Mouse (Mus musculus): Measurements from ENCODE around the gene Scarb2. TPM values are rescaled to one million over a fixed set of nuclear protein-coding genes. Genes with fewer than 3 reads are reported as not detected.

The Scarb2 gene
- polyA plus RNA-seq, 1 experiment = 23.6 TPM

DNA sequence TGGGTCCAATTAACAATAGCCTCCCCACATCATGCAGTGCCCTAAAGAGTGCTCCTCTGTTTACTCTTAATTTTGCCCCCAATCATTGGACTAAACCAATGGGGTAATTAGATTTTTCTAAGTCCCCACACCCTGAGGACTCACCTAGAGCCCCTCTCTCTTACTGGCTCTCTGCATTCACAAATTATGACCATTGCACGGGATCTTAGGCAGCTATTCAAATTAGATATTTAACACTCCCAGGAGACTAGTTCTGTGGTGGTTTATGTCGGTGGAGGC, 102.3 kb downstream of the Scarb2 start:
- no peaks in the 10 kb centered on the region for H3K79me3 ChIP-seq (ENCODE audit: low read depth)
- H3K27me3 ChIP-seq (ENCODE audit: control insufficient read depth, insufficient read depth, insufficient read length) = no peaks in the 10 kb centered on the region
- H3K4me3 ChIP-seq (ENCODE audit: insufficient read depth, poor library complexity, severe bottlenecking) = no peak overlapping the region
- H3ac ChIP-seq (ENCODE audit: control insufficient read depth, insufficient read length, low read depth) = no peak overlapping the region
- TF ChIP-seq USF1 (IDR thresholded peaks at IDR 0.05; ENCODE audit: low read depth) (no peak), FOSL1 (IDR thresholded peaks at IDR 0.05; ENCODE audit: insufficient read depth, low read length, poor library complexity, severe bottlenecking) (no peak)
- H3K36me3 ChIP-seq (ENCODE audit: control insufficient read depth, insufficient read depth) = no peaks in the 10 kb centered on the region
- no peaks in the 10 kb centered on the region for H3K79me2 ChIP-seq (ENCODE audit: control insufficient read depth, insufficient read depth)

GRCm38 (mm10) chr5:92403562-92404399, 102.9 kb downstream of the Scarb2 start:
- TF ChIP-seq CEBPB (IDR thresholded peaks at IDR 0.05; ENCODE audit: low read depth) = no peak
- no peak for TF ChIP-seq MYOG (IDR thresholded peaks at IDR 0.05; ENCODE audit: control insufficient read depth, extremely low read depth, insufficient read length)
- TF ChIP-seq MAX (IDR thresholded peaks at IDR 0.05) = no peak
- TF ChIP-seq USF1 (IDR thresholded peaks at IDR 0.05; ENCODE audit: low read depth) = peak; percentile 53
- no peak for TF ChIP-seq MYOD1 (IDR thresholded peaks at IDR 0.05; ENCODE audit: control insufficient read depth, insufficient read length, low read depth)
- TF ChIP-seq FOSL1 (IDR thresholded peaks at IDR 0.05; ENCODE audit: insufficient read depth, low read length, poor library complexity, severe bottlenecking) = no peak
- H3K4me3 ChIP-seq (ENCODE audit: insufficient read depth, poor library complexity, severe bottlenecking) = no peak overlapping the region

GRCm38 (mm10) chr5:92402816-92403215, 103.8 kb downstream of the Scarb2 start:
- Histone ChIP-seq H3K36me3 (ENCODE audit: control insufficient read depth, insufficient read depth) (no peaks in the 10 kb centered on the region), H3K4me3 (ENCODE audit: insufficient read depth, poor library complexity, severe bottlenecking) (no peak overlapping the region), H3K27me3 (ENCODE audit: control insufficient read depth, insufficient read depth, insufficient read length) (no peaks in the 10 kb centered on the region), H3K79me3 (ENCODE audit: low read depth) (no peaks in the 10 kb centered on the region), H3K79me2 (ENCODE audit: control insufficient read depth, insufficient read depth) (no peaks in the 10 kb centered on the region), H3ac (ENCODE audit: control insufficient read depth, insufficient read length, low read depth) (no peak overlapping the region)
- TF ChIP-seq CTCF (IDR thresholded peaks at IDR 0.05; ENCODE audit: control insufficient read depth, insufficient read depth, insufficient read length) (no peak), FOSL1 (IDR thresholded peaks at IDR 0.05; ENCODE audit: insufficient read depth, low read length, poor library complexity, severe bottlenecking) (no peak), CEBPB (IDR thresholded peaks at IDR 0.05; ENCODE audit: low read depth) (no peak), MYOG (IDR thresholded peaks at IDR 0.05; ENCODE audit: control insufficient read depth, extremely low read depth, insufficient read length) (no peak), MYOD1 (IDR thresholded peaks at IDR 0.05; ENCODE audit: control insufficient read depth, insufficient read length, low read depth) (no peak), USF1 (IDR thresholded peaks at IDR 0.05; ENCODE audit: low read depth) (no peak), MAX (IDR thresholded peaks at IDR 0.05) (no peak)

More at GRCm38 (mm10) chr5:92403562-92404399, 102.9 kb downstream of the Scarb2 start:
- Histone ChIP-seq H3K79me2 (ENCODE audit: control insufficient read depth, insufficient read depth) (no peaks in the 10 kb centered on the region), H3ac (ENCODE audit: control insufficient read depth, insufficient read length, low read depth) (no peak overlapping the region), H3K79me3 (ENCODE audit: low read depth) (no peaks in the 10 kb centered on the region), H3K36me3 (ENCODE audit: control insufficient read depth, insufficient read depth) (no peaks in the 10 kb centered on the region), H3K27me3 (ENCODE audit: control insufficient read depth, insufficient read depth, insufficient read length) (no peaks in the 10 kb centered on the region)

GRCm38 (mm10) chr5:92398153-92398552, 108.5 kb downstream of the Scarb2 start:
- H3ac ChIP-seq (ENCODE audit: control insufficient read depth, insufficient read length, low read depth) = no peak overlapping the region
- no peaks in the 10 kb centered on the region for H3K27me3 ChIP-seq (ENCODE audit: control insufficient read depth, insufficient read depth, insufficient read length)
- no peaks in the 10 kb centered on the region for H3K79me3 ChIP-seq (ENCODE audit: low read depth)
- H3K79me2 ChIP-seq (ENCODE audit: control insufficient read depth, insufficient read depth) = no peaks in the 10 kb centered on the region
- no peak overlapping the region for H3K4me3 ChIP-seq (ENCODE audit: insufficient read depth, poor library complexity, severe bottlenecking)
- H3K36me3 ChIP-seq (ENCODE audit: control insufficient read depth, insufficient read depth) = no peaks in the 10 kb centered on the region
- peak; percentile 63 for TF ChIP-seq MYOD1 (IDR thresholded peaks at IDR 0.05; ENCODE audit: control insufficient read depth, insufficient read length, low read depth)
- peak; percentile 51 for TF ChIP-seq USF1 (IDR thresholded peaks at IDR 0.05; ENCODE audit: low read depth)
- no peak for TF ChIP-seq FOSL1 (IDR thresholded peaks at IDR 0.05; ENCODE audit: insufficient read depth, low read length, poor library complexity, severe bottlenecking)
- no peak for TF ChIP-seq MYOG (IDR thresholded peaks at IDR 0.05; ENCODE audit: control insufficient read depth, extremely low read depth, insufficient read length)
- TF ChIP-seq CTCF (IDR thresholded peaks at IDR 0.05; ENCODE audit: control insufficient read depth, insufficient read depth, insufficient read length) = peak; percentile 71
- peak; percentile 91 for TF ChIP-seq MAX (IDR thresholded peaks at IDR 0.05)
- no peak for TF ChIP-seq CEBPB (IDR thresholded peaks at IDR 0.05; ENCODE audit: low read depth)

- no peaks in the 10 kb centered on the region for H3K79me2 ChIP-seq (ENCODE audit: control insufficient read depth, insufficient read depth)
- H3K79me3 ChIP-seq (ENCODE audit: low read depth) = no peaks in the 10 kb centered on the region
- TF ChIP-seq MYOD1 (IDR thresholded peaks at IDR 0.05; ENCODE audit: control insufficient read depth, insufficient read length, low read depth) (no peak), CEBPB (IDR thresholded peaks at IDR 0.05; ENCODE audit: low read depth) (no peak), USF1 (IDR thresholded peaks at IDR 0.05; ENCODE audit: low read depth) (no peak), MYOG (IDR thresholded peaks at IDR 0.05; ENCODE audit: control insufficient read depth, extremely low read depth, insufficient read length) (no peak)
- H3ac ChIP-seq (ENCODE audit: control insufficient read depth, insufficient read length, low read depth) = no peak overlapping the region
- H3K4me3 ChIP-seq (ENCODE audit: insufficient read depth, poor library complexity, severe bottlenecking) = no peak overlapping the region
- no peaks in the 10 kb centered on the region for H3K27me3 ChIP-seq (ENCODE audit: control insufficient read depth, insufficient read depth, insufficient read length)
- H3K36me3 ChIP-seq (ENCODE audit: control insufficient read depth, insufficient read depth) = no peaks in the 10 kb centered on the region
Measured at GRCm38 (mm10) chr5:92396476-92396875, 110.2 kb downstream of the Scarb2 start.

DNA sequence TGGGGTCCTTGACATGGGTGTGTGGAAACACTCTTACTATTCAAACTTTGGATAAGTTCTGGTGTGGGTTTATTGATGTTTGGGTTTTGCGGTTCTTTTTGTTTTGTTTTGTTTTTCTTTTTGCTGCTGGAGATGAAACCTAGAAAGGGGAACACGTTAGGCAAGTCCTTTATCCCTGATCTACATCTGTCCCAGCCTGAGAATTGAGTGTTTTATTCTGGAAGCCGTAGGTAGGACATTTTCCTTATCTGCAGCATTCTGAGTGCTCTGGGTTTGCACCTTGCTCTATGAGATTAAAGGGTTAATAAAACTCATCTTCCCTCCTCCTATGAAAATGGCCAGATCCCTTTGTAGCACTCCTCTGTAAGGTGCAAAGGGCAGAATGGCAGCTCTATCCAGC, 110.9 kb downstream of the Scarb2 start:
- Histone ChIP-seq H3K79me3 (ENCODE audit: low read depth) (no peaks in the 10 kb centered on the region), H3ac (ENCODE audit: control insufficient read depth, insufficient read length, low read depth) (no peak overlapping the region), H3K79me2 (ENCODE audit: control insufficient read depth, insufficient read depth) (no peaks in the 10 kb centered on the region), H3K4me3 (ENCODE audit: insufficient read depth, poor library complexity, severe bottlenecking) (no peak overlapping the region), H3K36me3 (ENCODE audit: control insufficient read depth, insufficient read depth) (no peaks in the 10 kb centered on the region), H3K27me3 (ENCODE audit: control insufficient read depth, insufficient read depth, insufficient read length) (no peaks in the 10 kb centered on the region)
- TF ChIP-seq USF1 (IDR thresholded peaks at IDR 0.05; ENCODE audit: low read depth) (no peak), CTCF (IDR thresholded peaks at IDR 0.05; ENCODE audit: control insufficient read depth, insufficient read depth, insufficient read length) (no peak), MAX (IDR thresholded peaks at IDR 0.05) (no peak), MYOD1 (IDR thresholded peaks at IDR 0.05; ENCODE audit: control insufficient read depth, insufficient read length, low read depth) (no peak), CEBPB (IDR thresholded peaks at IDR 0.05; ENCODE audit: low read depth) (no peak), MYOG (IDR thresholded peaks at IDR 0.05; ENCODE audit: control insufficient read depth, extremely low read depth, insufficient read length) (no peak), FOSL1 (IDR thresholded peaks at IDR 0.05; ENCODE audit: insufficient read depth, low read length, poor library complexity, severe bottlenecking) (no peak)

Data from C2C12 (cell line).